Mouse (Mus musculus): ENCODE measurements at regions not wholly inside any gene's neighbourhood (a gene's known extent, or its start where the extent isn't known, plus 50 kb on each side); places are given as distances from the start of the nearest gene placed in this dataset.

DNA sequence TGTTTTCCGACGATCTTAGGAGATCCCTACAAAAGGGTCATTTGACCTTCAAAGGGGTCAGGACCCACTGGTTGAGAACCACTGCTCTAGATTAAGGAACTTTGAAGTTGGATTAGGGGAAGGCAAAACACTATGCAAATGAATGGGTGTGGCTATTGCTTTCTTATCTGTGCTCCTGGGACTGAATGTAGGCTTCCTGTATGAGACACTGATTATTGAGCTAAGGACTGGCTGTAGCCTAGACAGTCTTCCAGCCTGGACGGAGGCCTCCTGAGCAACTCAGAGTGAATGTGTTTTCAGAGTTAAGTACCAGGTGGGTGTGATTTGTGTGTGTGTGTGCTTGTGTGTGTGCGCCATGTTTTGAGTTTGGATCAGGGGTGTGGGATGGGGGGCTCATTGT, 59.5 kb downstream of the Gm26897 start:
- TF ChIP-seq CTCF (IDR thresholded peaks at IDR 0.05; ENCODE audit: low read depth) (no peak), EP300 (optimal IDR thresholded peaks at IDR 0.05) (no peak)

Measured in stomach, postnatal 0 days (tissue).